Mouse (Mus musculus): ENCODE data around the gene Fndc9. TPM values are rescaled to one million over a fixed set of nuclear protein-coding genes. Genes with fewer than 3 reads are reported as not detected.
A peak's percentile ranks its signal among the peaks of the same experiment; 100 is the strongest.

Fndc9 gene
- polyA plus RNA-seq, 1 experiment from 2014 or later: 0.24 TPM

DNA sequence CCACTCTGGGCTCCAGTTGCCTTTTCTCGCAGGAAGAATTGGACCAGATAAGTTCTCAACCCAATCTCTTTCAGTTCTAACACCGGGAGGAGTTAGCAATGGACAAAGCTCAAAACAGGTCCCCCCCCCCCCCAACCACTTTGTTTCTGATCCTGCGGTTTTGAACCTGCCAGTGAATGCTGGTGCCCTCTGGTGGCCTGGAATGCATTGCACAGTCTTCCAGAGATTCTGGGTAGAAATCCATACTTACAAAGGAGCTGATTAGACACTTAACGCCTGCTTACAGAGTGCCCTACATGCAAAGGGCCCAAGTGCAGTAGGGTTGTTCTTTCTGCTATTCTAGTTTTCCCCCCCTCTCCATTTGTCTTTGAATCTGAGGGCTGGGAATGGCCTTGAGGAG is 22.9 kb downstream of the Fndc9 start:
- Histone ChIP-seq H3K4me3 (ENCODE audit: low read depth, low read length) (no peak overlapping the region), H3K4me2 (ENCODE audit: low read depth, low read length) (no peak overlapping the region), H3K9me3 (replicated peaks; ENCODE audit: control insufficient read depth, low read length) (no peaks in the 10 kb centered on the region), H3K9ac (replicated peaks; ENCODE audit: low read length) (no peak overlapping the region), H3K36me3 (replicated peaks; ENCODE audit: control insufficient read depth, insufficient read depth, low read depth, low read length) (no peaks in the 10 kb centered on the region), H3K4me1 (ENCODE audit: control insufficient read depth, insufficient read depth, low read length) (no peaks in the 10 kb centered on the region), H3K27me3 (ENCODE audit: control insufficient read depth, insufficient read depth, low read length) (no peaks in the 10 kb centered on the region), H3K27ac (replicated peaks; ENCODE audit: low read depth, low read length) (no peak overlapping the region)
- ATAC-seq (replicated peaks; ENCODE audit: insufficient number of reproducible peaks, low FRiP score, low TSS enrichment, low read depth) (no peak), DNase-seq (ENCODE audit: low spot score) (peak; percentile 39)
- WGBS: 71% methylated on average over 4 of the region's 4 CpGs

DNA sequence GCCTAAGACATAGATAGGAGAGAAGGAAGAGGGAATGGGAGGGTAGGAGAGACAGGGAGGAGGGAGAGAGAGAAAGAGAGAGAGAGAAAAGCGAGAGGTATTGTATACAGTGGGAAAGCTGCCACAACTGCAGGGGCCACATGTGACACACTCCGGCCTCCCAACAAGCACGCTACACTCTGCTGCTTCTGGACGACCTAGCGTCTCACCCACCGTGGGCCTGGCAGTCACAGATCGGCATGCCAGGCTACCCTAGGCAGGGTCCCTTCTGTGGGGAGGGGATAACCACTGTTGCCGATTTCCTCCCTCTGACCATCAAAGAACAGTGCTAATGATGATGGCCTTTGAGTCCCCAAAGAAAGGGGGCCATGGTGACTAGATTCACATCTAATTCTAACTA is 23.4 kb downstream of the Fndc9 start:
- 93% methylated on average over 8 of the region's 8 CpGs for WGBS
- Histone ChIP-seq H3K4me3 (ENCODE audit: low read depth, low read length) (no peak overlapping the region), H3K36me3 (replicated peaks; ENCODE audit: control insufficient read depth, insufficient read depth, low read depth, low read length) (no peaks in the 10 kb centered on the region), H3K4me1 (ENCODE audit: control insufficient read depth, insufficient read depth, low read length) (no peaks in the 10 kb centered on the region), H3K27ac (replicated peaks; ENCODE audit: low read depth, low read length) (no peak overlapping the region), H3K9me3 (replicated peaks; ENCODE audit: control insufficient read depth, low read length) (no peaks in the 10 kb centered on the region), H3K27me3 (ENCODE audit: control insufficient read depth, insufficient read depth, low read length) (no peaks in the 10 kb centered on the region), H3K9ac (replicated peaks; ENCODE audit: low read length) (no peak overlapping the region), H3K4me2 (ENCODE audit: low read depth, low read length) (no peak overlapping the region)
- ATAC-seq (replicated peaks; ENCODE audit: insufficient number of reproducible peaks, low FRiP score, low TSS enrichment, low read depth) (no peak), DNase-seq (ENCODE audit: low spot score) (no peak)

DNA sequence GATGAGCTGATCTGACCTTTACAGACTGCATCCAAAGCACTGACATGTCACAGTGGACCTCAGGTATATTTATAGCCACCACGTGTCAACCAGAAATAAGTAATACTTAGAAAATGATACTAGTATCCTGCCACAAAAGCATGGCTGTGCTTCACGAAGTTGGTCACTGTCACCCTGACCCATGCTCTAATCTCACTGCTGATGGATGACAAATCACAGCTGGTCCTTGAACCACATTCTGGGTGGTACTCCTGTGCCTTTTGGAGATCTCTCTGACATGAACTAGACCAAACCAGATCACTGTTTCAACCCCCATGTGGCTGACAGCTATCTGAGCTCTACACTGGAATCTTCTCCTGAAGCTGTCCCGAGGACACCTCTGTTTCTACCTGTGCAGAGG is 27.5 kb downstream of the Fndc9 start:
- Histone ChIP-seq H3K9me3 (replicated peaks; ENCODE audit: control insufficient read depth, low read length) (no peaks in the 10 kb centered on the region), H3K4me1 (ENCODE audit: control insufficient read depth, insufficient read depth, low read length) (no peaks in the 10 kb centered on the region), H3K4me2 (ENCODE audit: low read depth, low read length) (no peak overlapping the region), H3K4me3 (ENCODE audit: low read depth, low read length) (no peak overlapping the region), H3K9ac (replicated peaks; ENCODE audit: low read length) (no peak overlapping the region), H3K27me3 (ENCODE audit: control insufficient read depth, insufficient read depth, low read length) (no peaks in the 10 kb centered on the region), H3K27ac (replicated peaks; ENCODE audit: low read depth, low read length) (no peak overlapping the region), H3K36me3 (replicated peaks; ENCODE audit: control insufficient read depth, insufficient read depth, low read depth, low read length) (no peaks in the 10 kb centered on the region)
- no peak for DNase-seq (ENCODE audit: low spot score)
- ATAC-seq (replicated peaks; ENCODE audit: insufficient number of reproducible peaks, low FRiP score, low TSS enrichment, low read depth): no peak
- WGBS: 78% methylated on average over 3 of the region's 3 CpGs

DNA sequence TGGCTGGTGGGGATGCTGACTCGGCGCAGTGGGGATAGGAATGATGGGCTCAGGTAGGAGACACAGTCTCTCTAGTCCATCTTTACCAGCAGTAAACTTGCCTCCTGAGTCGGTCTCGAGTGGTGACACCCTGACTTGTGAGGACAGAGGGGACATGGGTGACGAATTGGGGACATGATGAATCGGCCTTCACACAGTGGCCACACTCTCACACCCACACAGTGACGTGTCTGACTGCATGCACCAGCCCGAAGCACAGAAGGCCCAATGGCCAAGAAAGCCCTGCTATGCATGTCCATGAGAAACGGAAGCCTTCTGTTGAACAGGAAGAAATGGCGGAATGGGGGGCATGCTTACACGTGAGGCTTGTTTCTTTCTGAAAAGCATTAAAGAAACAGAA is 28.0 kb downstream of the Fndc9 start:
- DNase-seq (ENCODE audit: low spot score) (no peak), ATAC-seq (replicated peaks; ENCODE audit: insufficient number of reproducible peaks, low FRiP score, low TSS enrichment, low read depth) (no peak)
- H3K36me3 ChIP-seq (replicated peaks; ENCODE audit: control insufficient read depth, insufficient read depth, low read depth, low read length): no peaks in the 10 kb centered on the region
- H3K9me3 ChIP-seq (replicated peaks; ENCODE audit: control insufficient read depth, low read length): no peaks in the 10 kb centered on the region
- no peaks in the 10 kb centered on the region for H3K27me3 ChIP-seq (ENCODE audit: control insufficient read depth, insufficient read depth, low read length)
- H3K27ac ChIP-seq (replicated peaks; ENCODE audit: low read depth, low read length): no peak overlapping the region
- no peak overlapping the region for H3K4me3 ChIP-seq (ENCODE audit: low read depth, low read length)
- H3K4me1 ChIP-seq (ENCODE audit: control insufficient read depth, insufficient read depth, low read length): no peaks in the 10 kb centered on the region
- H3K4me2 ChIP-seq (ENCODE audit: low read depth, low read length): no peak overlapping the region
- H3K9ac ChIP-seq (replicated peaks; ENCODE audit: low read length): no peak overlapping the region
- WGBS: 88% methylated on average over 11 of the region's 11 CpGs

DNA sequence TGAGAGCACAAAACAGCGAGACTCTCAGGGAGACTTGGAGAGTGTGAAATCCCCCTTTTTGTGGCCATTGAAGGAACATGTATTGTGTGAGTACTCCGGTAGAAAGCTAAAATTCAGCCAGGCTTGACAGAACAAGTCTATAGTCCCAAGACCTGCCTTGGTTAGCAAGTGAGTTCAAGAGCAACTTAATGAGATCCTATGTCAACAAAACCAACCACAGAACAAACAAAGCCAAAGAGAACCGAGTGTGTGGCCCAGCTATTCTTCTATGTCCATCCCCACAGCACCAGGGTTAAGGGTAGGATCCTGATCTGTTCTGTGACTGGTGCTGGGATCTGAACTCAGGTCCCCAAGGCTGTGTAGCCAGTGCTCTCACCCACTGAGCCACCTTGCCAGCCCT is 29.3 kb downstream of the Fndc9 start:
- no peak for ATAC-seq (replicated peaks; ENCODE audit: insufficient number of reproducible peaks, low FRiP score, low TSS enrichment, low read depth)
- WGBS: 76% methylated on average over 3 of the region's 3 CpGs
- Histone ChIP-seq H3K36me3 (replicated peaks; ENCODE audit: control insufficient read depth, insufficient read depth, low read depth, low read length) (no peaks in the 10 kb centered on the region), H3K27ac (replicated peaks; ENCODE audit: low read depth, low read length) (no peak overlapping the region), H3K9ac (replicated peaks; ENCODE audit: low read length) (no peak overlapping the region), H3K4me2 (ENCODE audit: low read depth, low read length) (no peak overlapping the region), H3K4me1 (ENCODE audit: control insufficient read depth, insufficient read depth, low read length) (no peaks in the 10 kb centered on the region), H3K27me3 (ENCODE audit: control insufficient read depth, insufficient read depth, low read length) (no peaks in the 10 kb centered on the region), H3K9me3 (replicated peaks; ENCODE audit: control insufficient read depth, low read length) (no peaks in the 10 kb centered on the region), H3K4me3 (ENCODE audit: low read depth, low read length) (no peak overlapping the region)
- no peak for DNase-seq (ENCODE audit: low spot score)

DNA sequence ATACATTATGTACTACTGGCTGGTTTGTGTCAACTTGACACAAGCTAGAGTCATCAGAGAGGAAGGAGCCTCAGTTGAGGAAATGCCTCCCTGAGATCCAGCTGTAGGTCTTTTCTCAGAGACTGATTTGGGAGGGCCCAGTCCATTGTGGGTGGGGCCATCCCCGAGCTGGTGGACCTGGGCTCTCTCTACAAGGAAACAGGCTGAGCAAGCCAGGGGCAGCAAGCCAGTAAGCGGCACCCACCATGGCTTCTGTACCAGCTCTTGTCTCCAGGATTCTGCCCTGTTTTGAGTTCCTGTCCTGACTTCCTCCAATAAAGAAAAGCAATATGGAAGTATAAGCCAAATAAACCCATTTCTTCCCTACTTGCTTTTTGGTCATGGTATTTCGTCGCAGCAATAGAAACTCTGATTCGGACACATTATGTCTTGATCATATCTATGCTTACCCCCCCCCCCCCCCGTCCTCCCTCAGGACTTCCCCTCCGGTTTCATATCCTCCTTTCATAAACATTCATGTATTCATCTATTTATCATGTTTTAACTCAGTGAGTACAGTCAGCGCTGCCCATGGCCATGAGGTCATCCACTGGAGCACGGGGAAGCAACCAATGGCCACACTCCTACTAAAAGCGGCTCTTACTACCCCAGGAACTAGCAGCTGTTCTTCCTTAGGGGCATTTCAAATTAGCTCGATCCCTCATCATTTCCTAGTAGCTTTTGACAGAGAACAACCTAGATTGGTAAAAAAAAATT is 29.9 kb downstream of the Fndc9 start:
- DNase-seq (ENCODE audit: low spot score) (no peak), ATAC-seq (replicated peaks; ENCODE audit: insufficient number of reproducible peaks, low FRiP score, low TSS enrichment, low read depth) (no peak)
- 87% methylated on average over 11 of the region's 11 CpGs for WGBS
- Histone ChIP-seq H3K4me1 (ENCODE audit: control insufficient read depth, insufficient read depth, low read length) (no peaks in the 10 kb centered on the region), H3K9ac (replicated peaks; ENCODE audit: low read length) (no peak overlapping the region), H3K4me3 (ENCODE audit: low read depth, low read length) (no peak overlapping the region), H3K36me3 (replicated peaks; ENCODE audit: control insufficient read depth, insufficient read depth, low read depth, low read length) (no peaks in the 10 kb centered on the region), H3K27me3 (ENCODE audit: control insufficient read depth, insufficient read depth, low read length) (no peaks in the 10 kb centered on the region), H3K27ac (replicated peaks; ENCODE audit: low read depth, low read length) (no peak overlapping the region), H3K9me3 (replicated peaks; ENCODE audit: control insufficient read depth, low read length) (no peaks in the 10 kb centered on the region), H3K4me2 (ENCODE audit: low read depth, low read length) (no peak overlapping the region)

DNA sequence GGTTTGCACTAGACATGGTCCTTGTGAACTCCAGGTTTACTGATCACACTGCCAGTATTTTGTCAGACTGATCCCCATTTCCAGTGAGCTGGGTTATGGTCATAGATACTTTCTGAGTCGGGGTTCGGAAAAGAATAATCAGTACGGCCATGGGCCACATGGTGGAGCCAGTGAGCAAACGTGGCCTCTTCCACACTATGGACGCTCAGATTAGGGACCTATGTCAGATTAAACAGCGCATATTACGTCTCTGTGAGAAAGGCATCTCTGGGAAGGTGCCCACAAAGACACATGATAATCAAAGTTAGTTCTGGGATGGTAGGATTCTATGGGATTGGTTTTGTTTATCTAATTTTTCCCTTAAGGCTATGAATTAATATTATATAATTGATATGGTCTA is 33.7 kb downstream of the Fndc9 start:
- WGBS: 21% methylated on average over 7 of the region's 7 CpGs
- H3K9ac ChIP-seq (replicated peaks; ENCODE audit: low read length): no peak overlapping the region

DNA sequence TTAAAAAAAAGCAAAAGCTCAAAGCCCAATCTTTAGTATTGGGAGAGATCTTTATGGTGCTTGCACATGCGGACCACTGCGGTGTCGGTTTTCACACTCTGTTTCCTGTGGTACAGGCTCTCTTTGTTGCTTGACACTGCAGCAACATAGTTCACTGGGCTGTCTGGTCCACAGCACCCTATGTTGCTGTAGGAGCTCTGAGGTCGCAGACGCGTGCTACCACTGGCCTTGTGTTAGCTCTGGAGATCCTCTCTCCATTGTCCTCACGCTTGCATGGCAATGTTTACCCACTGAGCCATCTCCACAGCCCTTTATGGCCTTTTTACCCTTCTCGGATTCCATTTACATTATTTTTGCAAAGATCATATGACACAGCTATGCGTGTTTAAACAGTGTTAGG is 34.1 kb downstream of the Fndc9 start:
- Histone ChIP-seq H3K27me3 (ENCODE audit: control insufficient read depth, insufficient read depth, low read length) (no peaks in the 10 kb centered on the region), H3K36me3 (replicated peaks; ENCODE audit: control insufficient read depth, insufficient read depth, low read depth, low read length) (no peaks in the 10 kb centered on the region), H3K9ac (replicated peaks; ENCODE audit: low read length) (no peak overlapping the region), H3K9me3 (replicated peaks; ENCODE audit: control insufficient read depth, low read length) (no peaks in the 10 kb centered on the region), H3K4me1 (ENCODE audit: control insufficient read depth, insufficient read depth, low read length) (no peaks in the 10 kb centered on the region), H3K27ac (replicated peaks; ENCODE audit: low read depth, low read length) (no peak overlapping the region), H3K4me2 (ENCODE audit: low read depth, low read length) (no peak overlapping the region), H3K4me3 (ENCODE audit: low read depth, low read length) (no peak overlapping the region)
- ATAC-seq (replicated peaks; ENCODE audit: insufficient number of reproducible peaks, low FRiP score, low TSS enrichment, low read depth): no peak
- WGBS: 71% methylated on average over 9 of the region's 9 CpGs
- no peak for DNase-seq (ENCODE audit: low spot score)

More for the DNA sequence above, 33.7 kb downstream of the Fndc9 start:
- Histone ChIP-seq H3K4me3 (ENCODE audit: low read depth, low read length) (no peak overlapping the region), H3K27me3 (ENCODE audit: control insufficient read depth, insufficient read depth, low read length) (no peaks in the 10 kb centered on the region), H3K4me1 (ENCODE audit: control insufficient read depth, insufficient read depth, low read length) (no peaks in the 10 kb centered on the region), H3K9me3 (replicated peaks; ENCODE audit: control insufficient read depth, low read length) (no peaks in the 10 kb centered on the region), H3K4me2 (ENCODE audit: low read depth, low read length) (no peak overlapping the region), H3K36me3 (replicated peaks; ENCODE audit: control insufficient read depth, insufficient read depth, low read depth, low read length) (no peaks in the 10 kb centered on the region), H3K27ac (replicated peaks; ENCODE audit: low read depth, low read length) (no peak overlapping the region)
- peak; percentile 42; the same call in 1 of the 2 replicates for ATAC-seq (replicated peaks; ENCODE audit: insufficient number of reproducible peaks, low FRiP score, low TSS enrichment, low read depth)
- DNase-seq (ENCODE audit: low spot score): peak; percentile 75

All from embryonic facial prominence, embryonic 11.5 days (tissue).